Comparison of ENCODE assay signal across 10 mouse cellular contexts in genomic region chr11:59537218-59538130, GRCm38 (mm10). TPM values are rescaled to one million over a fixed set of nuclear protein-coding genes. Genes with fewer than 3 reads are reported as not detected.
A peak's percentile ranks its signal among the peaks of the same experiment; 100 is the strongest.
DNase-seq lines count a peak whose midpoint lies in the region; ATAC-seq and TF ChIP-seq lines count a peak whose summit lies in the region.
"Had no signal": no experiment of that assay in that cellular context is flagged by ENCODE, and none has a peak within 500 bp of the region (broad histone marks: within the 10 kb centered on the region; RNA-seq: fewer than 3 reads in every experiment).

No protein-coding gene starts in this region.

- TF ChIP-seq POLR2A in testis, adult 2 months (IDR thresholded peaks at IDR 0.05; ENCODE audit: control insufficient read depth, low read depth, low read length) = no peak

- WGBS in heart, embryonic 12.5 days = 71% methylated on average over 16 of the region's 16 CpGs
- 60% methylated on average over 16 of the region's 16 CpGs for WGBS in liver, embryonic 14.5 days (ENCODE audit: insufficient replicate concordance)

- intact Hi-C loops in heart, postnatal 14 days (cut with DNase I) = no loop called here
- intact Hi-C loops in left cerebral cortex, postnatal 25 days (cut with DNase I) = no loop called here

- H3K36me3 ChIP-seq in heart, embryonic 12.5 days = no peaks in the 10 kb centered on the region
- no peaks in the 10 kb centered on the region for H3K36me3 ChIP-seq in E14TG2a.4 (ENCODE audit: insufficient read depth, low read length)
- no peaks in the 10 kb centered on the region for H3K36me3 ChIP-seq in liver, embryonic 14.5 days (replicated peaks; ENCODE audit: control insufficient read depth, insufficient read depth, low read depth)
- no peaks in the 10 kb centered on the region for H3K36me3 ChIP-seq in testis, adult 2 months (ENCODE audit: control insufficient read depth, insufficient read depth, low read length)

- peak; percentile 84 for TF ChIP-seq CTCF in E14TG2a.4 (conservative IDR thresholded peaks at IDR 0.05; ENCODE audit: low read length)
- TF ChIP-seq CTCF in liver, embryonic 14.5 days (IDR thresholded peaks at IDR 0.05; ENCODE audit: low read depth) = peak; percentile 71
- TF ChIP-seq CTCF in testis, adult 2 months (IDR thresholded peaks at IDR 0.05; ENCODE audit: control insufficient read depth, insufficient read depth, insufficient replicate concordance, low read depth, low read length) = peak; percentile 92; the same call in 1 of the 2 replicates

- no peak for TF ChIP-seq EP300 in liver, embryonic 14.5 days (IDR thresholded peaks at IDR 0.05; ENCODE audit: low read depth)

- no peak for ATAC-seq in heart, embryonic 12.5 days (ENCODE audit: insufficient number of reproducible peaks, low FRiP score)
- ATAC-seq in liver, embryonic 14.5 days (ENCODE audit: insufficient read depth) = no peak
- no peak for ATAC-seq in erythroblast, adult 5-6 weeks (replicated peaks; ENCODE audit: low FRiP score, poor library complexity, severe bottlenecking)

- peak; percentile 27 to 40 for DNase-seq in heart, postnatal 14 days
- DNase-seq in adrenal gland, postnatal 25 days = peak; percentile 45
- DNase-seq in liver, embryonic 14.5 days (ENCODE audit: low read depth in 3 of 3, low spot score in 3 of 3) = no peak
- no peak for DNase-seq in left cerebral cortex, postnatal 25 days (ENCODE audit: low spot score in 2 of 2)

- peaks cover 3% of the 10 kb centered on the region; the same call in 1 of the 2 replicates for H3K9me3 ChIP-seq in heart, embryonic 12.5 days (replicated peaks)
- peaks cover 9% of the 10 kb centered on the region; the same call in 1 of the 2 replicates for H3K9me3 ChIP-seq in E14TG2a.4 (ENCODE audit: low read length)
- H3K9me3 ChIP-seq in liver, embryonic 14.5 days (ENCODE audit: control insufficient read depth, low read length) = no peaks in the 10 kb centered on the region

- no peak overlapping the region for H3K4me3 ChIP-seq in heart, embryonic 12.5 days
- H3K4me3 ChIP-seq in E14TG2a.4 (replicated peaks; ENCODE audit: low read length) = no peak overlapping the region
- no peak overlapping the region for H3K4me3 ChIP-seq in liver, embryonic 14.5 days (ENCODE audit: insufficient read depth in 1 of 2, low read depth in 2 of 2, low read length in 2 of 2)
- no peak overlapping the region for H3K4me3 ChIP-seq in testis, adult 2 months (ENCODE audit: control insufficient read depth, low read depth, low read length)
- H3K4me3 ChIP-seq: erythroblast, embryonic 14.5 days; megakaryocyte, embryonic 14.5 days had no signal

- H3K9ac ChIP-seq in heart, embryonic 12.5 days = no peak overlapping the region
- H3K9ac ChIP-seq in liver, embryonic 14.5 days (replicated peaks) = no peak overlapping the region

- no peak overlapping the region for H3K4me2 ChIP-seq in heart, embryonic 12.5 days
- no peak overlapping the region for H3K4me2 ChIP-seq in liver, embryonic 14.5 days (ENCODE audit: low read depth)

- H3K4me1 ChIP-seq in heart, embryonic 12.5 days (replicated peaks) = 0 out of 2 replicates have a peak, but pooled peaks cover 6% of the 10 kb centered on the region
- H3K4me1 ChIP-seq in E14TG2a.4 (replicated peaks; ENCODE audit: low read depth, low read length) = peaks cover 42% of the 10 kb centered on the region
- peaks cover 0 to 9% of the 10 kb centered on the region in 2 experiments; a peak in 2 of 4 replicates for H3K4me1 ChIP-seq in liver, embryonic 14.5 days (replicated peaks; ENCODE audit: control insufficient read depth in 2 of 2, insufficient read depth in 2 of 2, low read length in 1 of 2)
- H3K4me1 ChIP-seq in testis, adult 2 months (ENCODE audit: control insufficient read depth, insufficient read depth, low read length) = peaks cover 10% of the 10 kb centered on the region

- no peaks in the 10 kb centered on the region for H3K27me3 ChIP-seq in heart, embryonic 12.5 days (replicated peaks)
- peaks cover 3% of the 10 kb centered on the region; the same call in 1 of the 2 replicates for H3K27me3 ChIP-seq in E14TG2a.4 (ENCODE audit: insufficient read depth, low read length)
- H3K27me3 ChIP-seq in liver, embryonic 14.5 days (ENCODE audit: control insufficient read depth, insufficient read depth, low read length) = no peaks in the 10 kb centered on the region
- H3K27me3 ChIP-seq in testis, adult 2 months (ENCODE audit: control insufficient read depth, insufficient read depth, low read length) = no peaks in the 10 kb centered on the region

- H3K27ac ChIP-seq in heart, embryonic 12.5 days (ENCODE audit: poor library complexity, severe bottlenecking) = no peak overlapping the region
- no peak overlapping the region for H3K27ac ChIP-seq in liver, embryonic 14.5 days
- no peak overlapping the region for H3K27ac ChIP-seq in testis, adult 2 months (ENCODE audit: control insufficient read depth, insufficient read depth, low read depth, low read length)

RNA-seq across cellular contexts. Expression of gene Nlrp3, which starts 3.9 kb away (rescaled TPM):
- under 1 TPM; 0.51 to 0.55 TPM for total RNA-seq in heart, postnatal 14 days (2021)
- 0.08 and 0.09 TPM in 2 replicates for polyA plus RNA-seq in heart, embryonic 12.5 days (2016; fragmentation: Nextera tagmentation; extraction: Ambion mirVana)
- total RNA-seq in adrenal gland, postnatal 25 days (2021) = 0.48 and 0.55 TPM in 2 replicates
- 0.42 and 0.54 TPM in 2 replicates for polyA plus RNA-seq in liver, embryonic 14.5 days (2012; rRNA removed)
- 0.25 and 0.39 TPM in 2 replicates for polyA plus RNA-seq in liver, embryonic 14.5 days (2014; fragmentation: Nextera tagmentation; extraction: Ambion mirVana)
- polyA plus RNA-seq in testis, adult 2 months (2012; rRNA removed) = 0.09 and 0.11 TPM in 2 replicates
- total RNA-seq in erythroblast, adult 5-6 weeks (2015; ENCODE audit: low replicate concordance) = 5.9 TPM in 1 of 2 replicates, not detected in the other
- 1.3 and 3.0 TPM in 2 replicates for total RNA-seq in erythroblast, adult 5-6 weeks (2017; ENCODE audit: low replicate concordance)
- under 1 TPM; 0.85 to 0.87 TPM for total RNA-seq in left cerebral cortex, postnatal 25 days (2021)

RNA-seq across cellular contexts. Expression of gene Zkscan17, which starts 10.9 kb away (rescaled TPM):
- 10 to 100 TPM; 18.5 to 20.1 TPM for total RNA-seq in heart, postnatal 14 days (2021)
- polyA plus RNA-seq in heart, embryonic 12.5 days (2016; fragmentation: Nextera tagmentation; extraction: Ambion mirVana) = 18.1 and 18.4 TPM in 2 replicates
- total RNA-seq in adrenal gland, postnatal 25 days (2021) = 18.8 and 23.9 TPM in 2 replicates
- 2.1 and 2.3 TPM in 2 replicates for polyA plus RNA-seq in liver, embryonic 14.5 days (2012; rRNA removed)
- polyA plus RNA-seq in liver, embryonic 14.5 days (2014; fragmentation: Nextera tagmentation; extraction: Ambion mirVana) = 2.9 and 3.4 TPM in 2 replicates
- polyA plus RNA-seq in testis, adult 2 months (2012; rRNA removed) = 75.9 and 80.8 TPM in 2 replicates
- total RNA-seq in erythroblast, adult 5-6 weeks (2015; ENCODE audit: low replicate concordance) = 1.3 and 3.5 TPM in 2 replicates
- 2.2 and 2.7 TPM in 2 replicates for total RNA-seq in erythroblast, adult 5-6 weeks (2017; ENCODE audit: low replicate concordance)
- total RNA-seq in left cerebral cortex, postnatal 25 days (2021) = 1 to 10 TPM; 8.8 to 9.5 TPM

RNA-seq across cellular contexts. Expression of gene Olfr222, which starts 38.6 kb away (rescaled TPM):
- total RNA-seq in heart, postnatal 14 days (2021) = not detected
- not detected in 2 replicates for polyA plus RNA-seq in heart, embryonic 12.5 days (2016; fragmentation: Nextera tagmentation; extraction: Ambion mirVana)
- total RNA-seq in adrenal gland, postnatal 25 days (2021) = not detected in 2 replicates
- polyA plus RNA-seq in liver, embryonic 14.5 days (2012; rRNA removed) = not detected in 2 replicates
- polyA plus RNA-seq in liver, embryonic 14.5 days (2014; fragmentation: Nextera tagmentation; extraction: Ambion mirVana) = not detected in 2 replicates
- polyA plus RNA-seq in testis, adult 2 months (2012; rRNA removed) = 0.15 and 0.16 TPM in 2 replicates
- total RNA-seq in erythroblast, adult 5-6 weeks (2015; ENCODE audit: low replicate concordance) = not detected in 2 replicates
- total RNA-seq in erythroblast, adult 5-6 weeks (2017; ENCODE audit: low replicate concordance) = not detected in 2 replicates
- total RNA-seq in left cerebral cortex, postnatal 25 days (2021) = not detected
- polyA plus RNA-seq: erythroblast, embryonic 14.5 days had no signal

RNA-seq across cellular contexts. Expression of gene Olfr223, which starts 55.6 kb away (rescaled TPM):
- not detected for total RNA-seq in heart, postnatal 14 days (2021)
- polyA plus RNA-seq in heart, embryonic 12.5 days (2016; fragmentation: Nextera tagmentation; extraction: Ambion mirVana) = not detected in 2 replicates
- total RNA-seq in adrenal gland, postnatal 25 days (2021) = not detected in 2 replicates
- not detected in 2 replicates for polyA plus RNA-seq in liver, embryonic 14.5 days (2012; rRNA removed)
- not detected in 2 replicates for polyA plus RNA-seq in liver, embryonic 14.5 days (2014; fragmentation: Nextera tagmentation; extraction: Ambion mirVana)
- not detected in 2 replicates for polyA plus RNA-seq in testis, adult 2 months (2012; rRNA removed)
- total RNA-seq in erythroblast, adult 5-6 weeks (2015; ENCODE audit: low replicate concordance) = not detected in 2 replicates
- total RNA-seq in erythroblast, adult 5-6 weeks (2017; ENCODE audit: low replicate concordance) = not detected in 2 replicates
- total RNA-seq in left cerebral cortex, postnatal 25 days (2021) = not detected
- polyA plus RNA-seq: erythroblast, embryonic 14.5 days had no signal

Comparison
In these comparisons a context has a peak if more than half of its experiments do, and no peak if none do; other contexts are left out.
1. DNase-seq: peak in heart, postnatal 14 days (2 of 2) and adrenal gland, postnatal 25 days (single experiment); none in liver, embryonic 14.5 days (0 of 3) and left cerebral cortex, postnatal 25 days (0 of 2).
2. Peak in every context shown above with its lines, with median percentiles within 50 percentile points of each other: CTCF ChIP-seq.